Mouse (Mus musculus) right cerebral cortex, postnatal 4 days (tissue): ENCODE results near the gene Ftsj3.
"Not testable (repeated sequence)": the region's sequence is repeated elsewhere in the genome, so short reads cannot be mapped to it uniquely, and the experiment has no call there.

ENCODE experiments used
- DNase-seq: peaks from one replicate; pipeline ENCODE4 v3.0.0-alpha.2; 2022

Gene Ftsj3

GRCm38 (mm10) chr11:106200756-106201155, 55.1 kb downstream of the Ftsj3 start:
- DNase-seq = no peak

- not testable (repeated sequence) for DNase-seq
These were observed 55.9 kb downstream of the Ftsj3 start for GRCm38 (mm10) chr11:106199997-106200396.
